Mouse (Mus musculus): ENCODE data around the gene Cacna1b.

GRCm38 (mm10) chr2:24774832-24775231 lies 11.9 kb upstream of the Cacna1b start:
- TF ChIP-seq GATA1 (IDR thresholded peaks at IDR 0.05; ENCODE audit: low read length) (no peak), TAL1 (IDR thresholded peaks at IDR 0.05; ENCODE audit: low read length) (no peak)

All from erythroblast, embryonic 14.5 days (primary cell).